Mouse (Mus musculus) MN1 (cell line): ENCODE data around the gene 4930404N11Rik.

Experiments used
- DNase-seq: peaks from one replicate; pipeline ENCODE4 v3.0.0-alpha.2; 2016; ENCODE audit warnings: low spot score

Gene 4930404N11Rik

GRCm38 (mm10) chr10:81354738-81355477 lies 10.7 kb downstream of the 4930404N11Rik start:
- no peak for DNase-seq

- DNase-seq = no peak
Observed at GRCm38 (mm10) chr10:81351678-81352291, 13.8 kb downstream of the 4930404N11Rik start.

GRCm38 (mm10) chr10:81350351-81351063 lies 15.1 kb downstream of the 4930404N11Rik start, which contains the start of gene Hmg20b:
Hmg20b (minus strand) TSS chr10:81350480.
- peak; percentile 99 for DNase-seq

GRCm38 (mm10) chr10:81349961-81350350 lies 15.7 kb downstream of the 4930404N11Rik start:
- DNase-seq = no peak

- DNase-seq = peak; percentile 73
Observed at GRCm38 (mm10) chr10:81349146-81349545, 16.5 kb downstream of the 4930404N11Rik start.

GRCm38 (mm10) chr10:81346453-81347067 lies 19.1 kb downstream of the 4930404N11Rik start:
- no peak for DNase-seq

GRCm38 (mm10) chr10:81345162-81345534 lies 20.5 kb downstream of the 4930404N11Rik start:
- no peak for DNase-seq

GRCm38 (mm10) chr10:81344421-81345161 lies 21.0 kb downstream of the 4930404N11Rik start:
- no peak for DNase-seq

GRCm38 (mm10) chr10:81342686-81343505 lies 22.7 kb downstream of the 4930404N11Rik start, which contains the start of gene Gipc3:
Gipc3 (minus strand) TSS chr10:81343266.
- no peak for DNase-seq

GRCm38 (mm10) chr10:81341333-81341949 lies 24.2 kb downstream of the 4930404N11Rik start:
- DNase-seq = peak; percentile 55

- DNase-seq = no peak
Observed at GRCm38 (mm10) chr10:81340551-81341332, 24.9 kb downstream of the 4930404N11Rik start.

- DNase-seq = no peak
Observed at GRCm38 (mm10) chr10:81336558-81336957, 29.1 kb downstream of the 4930404N11Rik start.

GRCm38 (mm10) chr10:81335393-81336340 lies 29.9 kb downstream of the 4930404N11Rik start:
- peak; percentile 85 for DNase-seq

- DNase-seq = no peak
Observed at GRCm38 (mm10) chr10:81334324-81334723, 31.3 kb downstream of the 4930404N11Rik start.

- DNase-seq = no peak
Observed at GRCm38 (mm10) chr10:81332277-81332676, 33.3 kb downstream of the 4930404N11Rik start.

GRCm38 (mm10) chr10:81330007-81330406 lies 35.6 kb downstream of the 4930404N11Rik start:
- DNase-seq = peak; percentile 61

- no peak for DNase-seq
Observed at GRCm38 (mm10) chr10:81329194-81329975, 36.2 kb downstream of the 4930404N11Rik start.
